ENCODE assay signal across 8 mouse cellular contexts in genomic region chr17:4995561-4996051, GRCm38 (mm10). TPM values are rescaled to one million over a fixed set of nuclear protein-coding genes. Genes with fewer than 3 reads are reported as not detected.
DNase-seq lines count a peak whose midpoint lies in the region; ATAC-seq and TF ChIP-seq lines count a peak whose summit lies in the region.

No protein-coding gene starts in this region.

- intact Hi-C loops in gastrocnemius, adult 2 months (cut with DNase I), result loop anchor here (2.0 to 10.0 kb wide), 2 partner anchors 193 to 381 kb away; no protein-coding TSS in a partner anchor
- intact Hi-C loops in left cerebral cortex, postnatal 14 days (cut with DNase I), result loop anchor here (5.0 to 10.0 kb wide), 2 partner anchors 197 to 409 kb away; no protein-coding TSS in a partner anchor

- no peaks in the 10 kb centered on the region for H3K27me3 ChIP-seq in hindbrain, postnatal 0 days (ENCODE audit: insufficient read depth, low read length)

- H3K9me3 ChIP-seq in hindbrain, postnatal 0 days (ENCODE audit: low read length), result no peaks in the 10 kb centered on the region

- DNase-seq in ZHBTc4 (ENCODE audit: low read depth, low spot score), result peak; percentile 79
- peak; percentile 78 to 83 for DNase-seq in cerebellum, postnatal 14 days
- peak; percentile 87 for DNase-seq in gastrocnemius, adult 2 months
- DNase-seq in hindbrain, postnatal 0 days (ENCODE audit: low spot score), result peak; percentile 79
- peak; percentile 57 to 73 for DNase-seq in left cerebral cortex, postnatal 14 days (ENCODE audit: low spot score in 2 of 2)
- peak; percentile 52 for DNase-seq in skeletal muscle tissue, adult 2 months (ENCODE audit: low read depth, low spot score)

- H3K4me1 ChIP-seq in hindbrain, postnatal 0 days (ENCODE audit: insufficient read depth, low read length), result peaks cover 11% of the 10 kb centered on the region

- ATAC-seq in hindbrain, postnatal 0 days, result peak; percentile 33
- ATAC-seq in megakaryocyte progenitor cell, adult 5-6 weeks (replicated peaks; ENCODE audit: poor library complexity), result peak; percentile 8; the same call in 1 of the 2 replicates
- no peak for ATAC-seq in monocyte, adult 5-6 weeks (replicated peaks; ENCODE audit: insufficient number of reproducible peaks, low FRiP score, low TSS enrichment, poor library complexity, severe bottlenecking)

- no peak for TF ChIP-seq CTCF in gastrocnemius, adult 2 months (IDR thresholded peaks at IDR 0.05)
- no peak for TF ChIP-seq CTCF in hindbrain, postnatal 0 days (IDR thresholded peaks at IDR 0.05; ENCODE audit: low read depth)

- peak overlapping the region; percentile 94 for H3K4me3 ChIP-seq in gastrocnemius, adult 2 months
- H3K4me3 ChIP-seq in hindbrain, postnatal 0 days (ENCODE audit: low read length), result peak overlapping the region; percentile 97

- H3K4me2 ChIP-seq in hindbrain, postnatal 0 days (ENCODE audit: low read depth, low read length), result peak overlapping the region; percentile 81

- H3K36me3 ChIP-seq in hindbrain, postnatal 0 days (ENCODE audit: insufficient read depth, low read length), result no peaks in the 10 kb centered on the region

- 0% methylated on average over 26 of the region's 56 CpGs for WGBS in hindbrain, postnatal 0 days

- peak overlapping the region; percentile 99 for H3K9ac ChIP-seq in hindbrain, postnatal 0 days (replicated peaks; ENCODE audit: low read length)

- H3K27ac ChIP-seq in gastrocnemius, adult 2 months, result peak overlapping the region; percentile 99
- peak overlapping the region; percentile 97 for H3K27ac ChIP-seq in hindbrain, postnatal 0 days

RNA-seq across cellular contexts. Expression of gene Arid1b, which starts 1.5 kb away (rescaled TPM):
- total RNA-seq in gastrocnemius, adult 2 months (2021), result 10 to 100 TPM; 35.1 to 35.6 TPM
- 62.5 and 64.6 TPM in 2 replicates for total RNA-seq in hindbrain, postnatal 0 days (2014; rRNA removed)
- 10.5 and 10.9 TPM in 2 replicates for polyA plus RNA-seq in hindbrain, postnatal 0 days (2015; fragmentation: Nextera tagmentation; extraction: Ambion mirVana)
- 10 to 100 TPM; 77.7 to 79.6 TPM for total RNA-seq in left cerebral cortex, postnatal 14 days (2021)
- total RNA-seq in megakaryocyte progenitor cell, adult 5-6 weeks (2015), result 34.1 and 42.0 TPM in 2 replicates
- 20.6 and 23.6 TPM in 2 replicates for total RNA-seq in megakaryocyte progenitor cell, adult 5-6 weeks (2017)
- total RNA-seq in monocyte, adult 5-6 weeks (2017), result 15.9 to 37.8 TPM (median 20.9 TPM) in 3 replicates
